Mouse (Mus musculus): ENCODE data around the gene Ddx3y. TPM values are rescaled to one million over a fixed set of nuclear protein-coding genes. Genes with fewer than 3 reads are reported as not detected.

Gene Ddx3y
- polyA plus RNA-seq (2015; fragmentation: Nextera tagmentation; extraction: Ambion mirVana): 15.9 and 16.8 TPM in 2 replicates

GRCm38 (mm10) chrY:1286171-1286795 is at the start of gene Ddx3y:
TSS of gene Ddx3y (minus strand) at chrY:1286629.
- Histone ChIP-seq H3K4me2 (peak within 1 kb of the TSS; percentile 36; the same call in 1 of the 2 replicates), H3K27ac (peak within 1 kb of the TSS; percentile 74), H3K36me3 (no peaks in the 10 kb centered on the region), H3K9ac (peak within 1 kb of the TSS; percentile 38), H3K9me3 (replicated peaks) (no peaks in the 10 kb centered on the region), H3K4me3 (peak within 1 kb of the TSS; percentile 49), H3K27me3 (no peaks in the 10 kb centered on the region), H3K4me1 (replicated peaks) (no peaks in the 10 kb centered on the region)
- WGBS: 2% methylated on average over 31 of the region's 31 CpGs
- peak; percentile 64 for ATAC-seq (replicated peaks; ENCODE audit: insufficient number of reproducible peaks, insufficient read depth, low FRiP score, low read depth)

GRCm38 (mm10) chrY:1293708-1294107 is 7.3 kb upstream of the Ddx3y start:
- ATAC-seq (replicated peaks; ENCODE audit: insufficient number of reproducible peaks, insufficient read depth, low FRiP score, low read depth): no peak
- Histone ChIP-seq H3K4me2 (no peak overlapping the region), H3K36me3 (no peaks in the 10 kb centered on the region), H3K9me3 (replicated peaks) (no peaks in the 10 kb centered on the region), H3K27me3 (no peaks in the 10 kb centered on the region), H3K27ac (no peak overlapping the region), H3K9ac (no peak overlapping the region), H3K4me3 (no peak overlapping the region), H3K4me1 (replicated peaks) (no peaks in the 10 kb centered on the region)

DNA sequence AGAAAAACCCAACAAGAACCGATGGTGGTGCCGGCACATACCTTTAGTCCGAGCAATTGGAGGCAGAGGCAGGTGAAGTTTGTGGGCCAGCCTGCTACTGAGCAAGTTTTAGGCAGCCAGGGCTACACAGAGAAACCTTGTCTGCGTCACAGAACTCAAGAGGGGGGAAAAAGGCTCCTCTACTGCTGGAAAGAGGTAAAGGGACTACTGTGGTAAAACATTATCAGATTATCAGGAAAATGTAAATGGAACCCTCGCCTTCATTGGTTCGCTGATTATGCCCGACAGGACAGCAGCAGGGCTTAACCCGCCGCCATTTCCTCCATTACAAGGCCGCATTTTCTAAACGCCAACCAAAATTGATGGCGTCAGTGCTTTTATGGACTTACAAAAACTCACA is 694 bp downstream of the Ddx3y start:
- Histone ChIP-seq H3K9me3 (replicated peaks) (no peaks in the 10 kb centered on the region), H3K9ac (peak overlapping the region; percentile 38), H3K4me1 (replicated peaks) (no peaks in the 10 kb centered on the region), H3K36me3 (no peaks in the 10 kb centered on the region), H3K27ac (peak overlapping the region; percentile 74), H3K27me3 (no peaks in the 10 kb centered on the region), H3K4me2 (peak overlapping the region; percentile 36; the same call in 1 of the 2 replicates), H3K4me3 (peak overlapping the region; percentile 49)
- WGBS: 2% methylated on average over 12 of the region's 12 CpGs
- ATAC-seq (replicated peaks; ENCODE audit: insufficient number of reproducible peaks, insufficient read depth, low FRiP score, low read depth): no peak

- no peaks in the 10 kb centered on the region for H3K9me3 ChIP-seq (replicated peaks)
- no peak for ATAC-seq (replicated peaks; ENCODE audit: insufficient number of reproducible peaks, insufficient read depth, low FRiP score, low read depth)
- H3K4me2 ChIP-seq: peak overlapping the region; percentile 27
- H3K27me3 ChIP-seq: no peaks in the 10 kb centered on the region
- no peak overlapping the region for H3K27ac ChIP-seq
- no peak overlapping the region for H3K9ac ChIP-seq
- 43% methylated on average over 5 of the region's 6 CpGs for WGBS
- H3K36me3 ChIP-seq: no peaks in the 10 kb centered on the region
- H3K4me1 ChIP-seq (replicated peaks): no peaks in the 10 kb centered on the region
- no peak overlapping the region for H3K4me3 ChIP-seq
Observed at GRCm38 (mm10) chrY:1246117-1246516, 40.3 kb downstream of the Ddx3y start.

DNA sequence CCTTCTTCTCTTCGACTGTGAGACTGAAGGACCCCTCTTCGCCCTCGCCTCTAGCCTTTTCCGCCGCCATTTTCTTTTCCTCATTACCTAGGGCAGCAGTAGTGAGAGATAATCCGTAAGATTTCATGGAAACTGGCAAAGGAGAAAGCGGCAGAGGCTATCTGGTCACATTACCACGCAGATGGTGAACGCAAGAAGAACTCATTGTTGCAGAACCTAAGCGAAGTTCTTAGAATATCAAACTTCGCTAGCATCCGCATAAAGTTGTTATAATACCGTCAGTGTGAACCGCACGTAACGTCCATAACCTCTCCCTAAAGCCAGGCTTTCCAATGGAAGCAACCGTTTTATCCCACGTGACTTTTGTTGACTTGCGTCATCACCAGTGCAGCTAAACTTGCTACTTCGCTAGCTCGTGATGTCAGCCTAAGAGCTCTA is 41.0 kb downstream of the Ddx3y start, which contains the start of gene Uty:
Uty (minus strand) TSS at position 334 of the 438 bp plus-strand sequence.
- 0% methylated on average over 18 of the region's 21 CpGs for WGBS
- Histone ChIP-seq H3K4me1 (replicated peaks) (no peaks in the 10 kb centered on the region), H3K4me2 (peak within 1 kb of the TSS; percentile 41), H3K27me3 (no peaks in the 10 kb centered on the region), H3K27ac (peak within 1 kb of the TSS; percentile 63), H3K9ac (peak within 1 kb of the TSS; percentile 50), H3K9me3 (replicated peaks) (no peaks in the 10 kb centered on the region), H3K36me3 (no peaks in the 10 kb centered on the region), H3K4me3 (peak within 1 kb of the TSS; percentile 54)
- ATAC-seq (replicated peaks; ENCODE audit: insufficient number of reproducible peaks, insufficient read depth, low FRiP score, low read depth): peak; percentile 84

- H3K4me3 ChIP-seq: peak overlapping the region; percentile 54
- peak overlapping the region; percentile 50 for H3K9ac ChIP-seq
- H3K36me3 ChIP-seq: no peaks in the 10 kb centered on the region
- H3K4me1 ChIP-seq (replicated peaks): no peaks in the 10 kb centered on the region
- H3K27ac ChIP-seq: peak overlapping the region; percentile 63
- H3K27me3 ChIP-seq: no peaks in the 10 kb centered on the region
- no peak for ATAC-seq (replicated peaks; ENCODE audit: insufficient number of reproducible peaks, insufficient read depth, low FRiP score, low read depth)
- H3K9me3 ChIP-seq (replicated peaks): no peaks in the 10 kb centered on the region
- peak overlapping the region; percentile 41 for H3K4me2 ChIP-seq
- 3% methylated on average over 9 of the region's 9 CpGs for WGBS
Observed at GRCm38 (mm10) chrY:1244940-1245339, 41.5 kb downstream of the Ddx3y start.

DNA sequence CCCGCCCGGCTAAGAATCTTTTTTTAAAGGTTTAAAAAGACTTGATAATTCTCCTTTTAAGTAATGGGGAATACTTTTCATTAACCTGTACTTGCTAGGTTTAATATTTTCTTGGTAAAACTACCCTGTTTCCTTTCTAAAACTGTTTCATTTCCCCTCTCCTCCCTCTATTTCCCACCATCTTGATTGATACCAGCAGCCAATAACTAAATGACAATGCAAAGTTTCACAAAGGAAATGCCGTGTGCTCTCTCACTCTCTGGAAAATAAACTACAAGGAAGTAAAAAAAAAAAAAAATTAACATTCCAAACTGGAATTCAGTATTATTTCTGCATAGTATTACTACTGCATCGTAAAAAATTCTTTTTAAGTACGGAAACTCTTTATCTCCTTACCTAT is 42.0 kb downstream of the Ddx3y start:
- Histone ChIP-seq H3K9ac (no peak overlapping the region), H3K4me3 (peak overlapping the region; percentile 54), H3K27me3 (no peaks in the 10 kb centered on the region), H3K36me3 (no peaks in the 10 kb centered on the region), H3K4me2 (peak overlapping the region; percentile 41; the same call in 1 of the 2 replicates), H3K27ac (no peak overlapping the region), H3K9me3 (replicated peaks) (no peaks in the 10 kb centered on the region), H3K4me1 (replicated peaks) (no peaks in the 10 kb centered on the region)
- no peak for ATAC-seq (replicated peaks; ENCODE audit: insufficient number of reproducible peaks, insufficient read depth, low FRiP score, low read depth)
- 52% methylated on average over 5 of the region's 5 CpGs for WGBS

DNA sequence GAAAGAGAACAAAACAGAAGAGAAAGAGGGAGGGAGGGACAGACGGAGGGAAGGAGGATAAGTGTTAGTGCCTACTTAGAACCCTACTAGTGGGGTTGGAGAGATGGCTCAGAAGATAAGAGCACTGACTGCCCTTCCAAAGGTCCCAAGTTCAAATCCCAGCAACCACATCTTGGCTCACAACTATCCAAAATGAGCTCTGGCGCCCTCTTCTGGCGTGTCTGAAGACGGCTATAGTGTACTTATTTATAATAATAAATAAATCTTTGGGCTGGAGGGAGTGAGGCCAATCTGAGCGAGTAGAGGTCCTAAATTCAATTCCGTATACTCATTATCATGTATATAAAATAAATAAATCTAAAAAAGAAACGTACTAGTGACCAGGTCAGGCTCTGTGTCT is 66.4 kb downstream of the Ddx3y start:
- Histone ChIP-seq H3K4me1 (replicated peaks) (no peaks in the 10 kb centered on the region), H3K9me3 (replicated peaks) (no peaks in the 10 kb centered on the region), H3K36me3 (no peaks in the 10 kb centered on the region), H3K4me3 (no peak overlapping the region), H3K4me2 (no peak overlapping the region), H3K27ac (no peak overlapping the region), H3K9ac (no peak overlapping the region), H3K27me3 (no peaks in the 10 kb centered on the region)
- WGBS: 95% methylated on average over 7 of the region's 7 CpGs
- ATAC-seq (replicated peaks; ENCODE audit: insufficient number of reproducible peaks, insufficient read depth, low FRiP score, low read depth): no peak

Other genes starting within 250 kb of the Ddx3y start
- 6.3 and 8.0 TPM in 2 replicates for gene Uty, start 40.9 kb downstream of the Ddx3y start, polyA plus RNA-seq (2015; fragmentation: Nextera tagmentation; extraction: Ambion mirVana)
- gene Usp9y, start 173.2 kb upstream of the Ddx3y start, polyA plus RNA-seq (2015; fragmentation: Nextera tagmentation; extraction: Ambion mirVana): not detected in 2 replicates

Data from heart, embryonic 15.5 days (tissue).